Mouse (Mus musculus) bone marrow, adult 2 months (tissue): ENCODE data around the gene Mpdu1.

Experiments
- CTCF ChIP-seq: fragments of 200-500 bp; IDR thresholded peaks from 2 replicates; pipeline ENCODE4 v1.5.1; 2011; ENCODE audit warnings: low read length, control low read depth; ENCODE audit not compliant: control insufficient read depth, insufficient read depth
- POLR2A ChIP-seq: fragments of 200-500 bp; IDR thresholded peaks from 2 replicates; pipeline ENCODE4 v1.6.1; 2011; ENCODE audit warnings: low read depth, mild to moderate bottlenecking, control low read depth, low read length, borderline replicate concordance; ENCODE audit not compliant: control insufficient read depth

- TF ChIP-seq CTCF (no peak), POLR2A (no peak)
Observed at GRCm38 (mm10) chr11:69703814-69704612, 41.6 kb upstream of the Mpdu1 start.
